Mouse (Mus musculus) limb, embryonic 14.5 days (tissue): ENCODE data around the gene Psme1. TPM values are rescaled to one million over a fixed set of nuclear protein-coding genes. Genes with fewer than 3 reads are reported as not detected.

Source experiments
- ATAC-seq: fragments of 200-750 bp; cut with Nextera tagmentation; 2 replicates; pipeline ENCODE4 v1.8.0; 2017; ENCODE audit warnings: low read depth, moderate number of reproducible peaks, moderate TSS enrichment; ENCODE audit not compliant: low FRiP score
- DNase-seq: peaks from one replicate; pipeline ENCODE4 v3.0.0-alpha.2; 2015; ENCODE audit warnings: low spot score
- H3K27ac ChIP-seq: fragments of 300-500 bp; sonication (generic); replicated peaks from 2 replicates; pipeline ENCODE4 v1.5.1; 2014; ENCODE audit warnings: low read depth, mild to moderate bottlenecking, low read length, moderate library complexity, mixed read lengths
- H3K27me3 ChIP-seq: fragments of 300-500 bp; sonication (generic); 2 replicates; pipeline ENCODE4 v1.6.1; 2014; ENCODE audit warnings: low read length, mixed read lengths; ENCODE audit not compliant: control insufficient read depth, insufficient read depth
- H3K36me3 ChIP-seq: fragments of 300-500 bp; sonication (generic); 2 replicates; pipeline ENCODE4 v1.6.1; 2014; ENCODE audit warnings: mild to moderate bottlenecking, low read length, moderate library complexity, mixed read lengths; ENCODE audit not compliant: control insufficient read depth, insufficient read depth
- H3K4me1 ChIP-seq: fragments of 300-500 bp; sonication (generic); 2 replicates; pipeline ENCODE4 v1.6.1; 2014; ENCODE audit warnings: antibody characterized with exemption, low read length, mixed read lengths; ENCODE audit not compliant: control insufficient read depth, insufficient read depth
- H3K4me2 ChIP-seq: fragments of 300-500 bp; sonication (generic); replicated peaks from 2 replicates; pipeline ENCODE4 v1.6.1; 2014; ENCODE audit warnings: low read depth, mild to moderate bottlenecking, low read length, moderate library complexity; ENCODE audit not compliant: severe bottlenecking
- H3K4me3 ChIP-seq: fragments of 300-500 bp; sonication (generic); replicated peaks from 2 replicates; pipeline ENCODE4 v1.5.1; 2014; ENCODE audit warnings: low read length
- H3K9ac ChIP-seq: fragments of 300-500 bp; sonication (generic); 2 replicates; pipeline ENCODE4 v1.6.1; 2014; ENCODE audit warnings: mild to moderate bottlenecking, low read depth, low read length, moderate library complexity; ENCODE audit not compliant: severe bottlenecking
- H3K9me3 ChIP-seq: fragments of 300-500 bp; sonication (generic); 2 replicates; pipeline ENCODE4 v1.6.1; 2016; ENCODE audit warnings: low read length; ENCODE audit not compliant: control insufficient read depth
- POLR2A ChIP-seq: fragments of 200-500 bp; IDR thresholded peaks from 2 replicates; pipeline ENCODE4 v1.8.0; 2012; ENCODE audit warnings: inconsistent platforms, mild to moderate bottlenecking, moderate library complexity, borderline replicate concordance; ENCODE audit not compliant: insufficient read depth, insufficient read length; ENCODE audit errors: extremely low read depth
- WGBS: fragments of 180-500 bp; shearing (Covaris S2); extraction: QIAGEN DNeasy Blood & Tissue Kit; methylation state at CpG from one replicate; pipeline ENCODE4 v1.1.7; 2014; 5-methylcytosine and 5-hydroxymethylcytosine counted together
- polyA plus RNA-seq, 2 experiments: library from polyadenylated mRNA; depleted of rRNA in 1 of 2; stranded (reverse) in 1 of 2; unstranded in 1 of 2; fragments of >200 nt; fragmentation: Nextera tagmentation in 1 of 2; extraction: Ambion mirVana in 1 of 2; gene quantifications; 2 replicates each; pipeline versions ENCODE4 v1.2.1 to v1.2.3; 2012 to 2014

The Psme1 gene
- polyA plus RNA-seq, 2 experiments = 77.6 to 147 TPM

GRCm38 (mm10) chr14:55542268-55542667, 35.7 kb upstream of the Psme1 start:
- H3K9me3 ChIP-seq = no peaks in the 10 kb centered on the region
- no peak overlapping the region for H3K4me3 ChIP-seq
- H3K27ac ChIP-seq = no peak overlapping the region
- H3K27me3 ChIP-seq = no peaks in the 10 kb centered on the region
- no peak overlapping the region for H3K4me2 ChIP-seq
- ATAC-seq (no peak), DNase-seq (no peak)
- 97% methylated on average over 12 of the region's 12 CpGs for whole genome bisulfite sequencing
- H3K9ac ChIP-seq = no peak overlapping the region
- H3K36me3 ChIP-seq = peaks cover 39% of the 10 kb centered on the region
- peaks cover 7% of the 10 kb centered on the region for H3K4me1 ChIP-seq
- no peak for TF ChIP-seq POLR2A

GRCm38 (mm10) chr14:55544334-55544733, 33.6 kb upstream of the Psme1 start:
- no peak overlapping the region for H3K4me2 ChIP-seq
- H3K27me3 ChIP-seq = no peaks in the 10 kb centered on the region
- DNase-seq = no peak
- no peaks in the 10 kb centered on the region for H3K9me3 ChIP-seq
- ATAC-seq = no peak
- H3K36me3 ChIP-seq = peaks cover 60% of the 10 kb centered on the region
- H3K4me3 ChIP-seq = no peak overlapping the region
- no peak overlapping the region for H3K27ac ChIP-seq
- H3K9ac ChIP-seq = 0 out of 2 replicates have a peak overlapping the region, but pooled peaks have one; percentile 7
- 77% methylated on average over 9 of the region's 9 CpGs for WGBS
- TF ChIP-seq POLR2A = no peak
- peaks cover 7% of the 10 kb centered on the region for H3K4me1 ChIP-seq

GRCm38 (mm10) chr14:55550191-55550590, 27.7 kb upstream of the Psme1 start:
- 86% methylated on average over 6 of the region's 6 CpGs for WGBS
- Histone ChIP-seq H3K27ac (no peak overlapping the region), H3K9ac (no peak overlapping the region), H3K4me3 (no peak overlapping the region), H3K27me3 (no peaks in the 10 kb centered on the region), H3K4me1 (no peaks in the 10 kb centered on the region), H3K36me3 (peaks cover 46% of the 10 kb centered on the region), H3K4me2 (no peak overlapping the region), H3K9me3 (no peaks in the 10 kb centered on the region)
- no peak for ATAC-seq
- TF ChIP-seq POLR2A = no peak
- no peak for DNase-seq

GRCm38 (mm10) chr14:55551347-55551746, 26.6 kb upstream of the Psme1 start:
- Histone ChIP-seq H3K4me3 (no peak overlapping the region), H3K27me3 (no peaks in the 10 kb centered on the region), H3K4me2 (no peak overlapping the region), H3K36me3 (peaks cover 36% of the 10 kb centered on the region), H3K9ac (no peak overlapping the region), H3K4me1 (no peaks in the 10 kb centered on the region), H3K9me3 (no peaks in the 10 kb centered on the region), H3K27ac (no peak overlapping the region)
- 70% methylated on average over 5 of the region's 5 CpGs for WGBS
- ATAC-seq = no peak
- TF ChIP-seq POLR2A = no peak
- no peak for DNase-seq

- DNase-seq (no peak), ATAC-seq (no peak)
Observed at GRCm38 (mm10) chr14:55551794-55552193, 26.1 kb upstream of the Psme1 start.

GRCm38 (mm10) chr14:55554635-55555034, 23.3 kb upstream of the Psme1 start:
- TF ChIP-seq POLR2A = no peak
- no peaks in the 10 kb centered on the region for H3K4me1 ChIP-seq
- no peak overlapping the region for H3K27ac ChIP-seq
- peaks cover 8% of the 10 kb centered on the region for H3K36me3 ChIP-seq
- H3K4me2 ChIP-seq = no peak overlapping the region
- no peak for DNase-seq
- H3K9me3 ChIP-seq = no peaks in the 10 kb centered on the region
- H3K9ac ChIP-seq = no peak overlapping the region
- H3K27me3 ChIP-seq = no peaks in the 10 kb centered on the region
- ATAC-seq = no peak
- H3K4me3 ChIP-seq = no peak overlapping the region

More at GRCm38 (mm10) chr14:55551794-55552193, 26.1 kb upstream of the Psme1 start:
- Histone ChIP-seq H3K4me3 (no peak overlapping the region), H3K27me3 (no peaks in the 10 kb centered on the region), H3K36me3 (peaks cover 34% of the 10 kb centered on the region), H3K4me1 (no peaks in the 10 kb centered on the region), H3K9me3 (no peaks in the 10 kb centered on the region), H3K27ac (no peak overlapping the region), H3K4me2 (no peak overlapping the region), H3K9ac (no peak overlapping the region)
- TF ChIP-seq POLR2A = no peak
- 91% methylated on average over 8 of the region's 8 CpGs for WGBS
